Mouse (Mus musculus): ENCODE measurements at regions not wholly inside any gene's neighbourhood (a gene's known extent, or its start where the extent isn't known, plus 50 kb on each side); places are given as distances from the start of the nearest gene placed in this dataset.

GRCm38 (mm10) chr2:11377213-11377612 is 176.7 kb downstream of the Pfkfb3 start:
- TF ChIP-seq GATA1 (IDR thresholded peaks at IDR 0.05; ENCODE audit: low read depth, low read length): no peak
- no peak for TF ChIP-seq TCF12 (IDR thresholded peaks at IDR 0.05; ENCODE audit: low read depth, low read length)
- no peak for TF ChIP-seq CTCF (IDR thresholded peaks at IDR 0.05 in 2 of 3, conservative IDR thresholded peaks at IDR 0.05 in 1 of 3; ENCODE audit: control insufficient read depth in 1 of 3, insufficient read depth in 1 of 3, low read depth in 2 of 3, low read length in 3 of 3, poor library complexity in 1 of 3, severe bottlenecking in 1 of 3)
- no peak for TF ChIP-seq POLR2A (IDR thresholded peaks at IDR 0.05; ENCODE audit: control insufficient read depth in 1 of 2, insufficient read depth in 1 of 2, low read depth in 1 of 2, low read length in 2 of 2, poor library complexity in 1 of 2)
- TF ChIP-seq CHD2 (IDR thresholded peaks at IDR 0.05; ENCODE audit: low read length): no peak
- TF ChIP-seq EP300 (IDR thresholded peaks at IDR 0.05; ENCODE audit: low read depth in 1 of 2, low read length in 2 of 2): no peak
- no peak for TF ChIP-seq JUND (IDR thresholded peaks at IDR 0.05; ENCODE audit: low read depth, low read length)
- TF ChIP-seq UBTF (IDR thresholded peaks at IDR 0.05; ENCODE audit: borderline replicate concordance, insufficient read depth, low read depth, low read length): no peak
- TF ChIP-seq POLR2AphosphoS5 (IDR thresholded peaks at IDR 0.05; ENCODE audit: borderline replicate concordance, low read depth, low read length): no peak
- TF ChIP-seq E2F4 (IDR thresholded peaks at IDR 0.05; ENCODE audit: borderline replicate concordance, low read depth, low read length): no peak
- TF ChIP-seq RCOR1 (IDR thresholded peaks at IDR 0.05; ENCODE audit: low read depth, low read length): no peak
- no peak for TF ChIP-seq MXI1 (IDR thresholded peaks at IDR 0.05; ENCODE audit: low read depth, low read length)
- no peak for TF ChIP-seq MAFK (IDR thresholded peaks at IDR 0.05; ENCODE audit: borderline replicate concordance, low read depth, low read length)
- no peak for TF ChIP-seq TAL1 (IDR thresholded peaks at IDR 0.05; ENCODE audit: low read length)
